Mouse (Mus musculus) liver, postnatal 0 days (tissue): ENCODE results near the gene Rrn3.

Source experiments
- CTCF ChIP-seq: sonication (generic); IDR thresholded peaks from 2 replicates; pipeline ENCODE4 v1.5.1; 2016; ENCODE audit warnings: antibody characterized with exemption, low read depth
- EP300 ChIP-seq: IDR thresholded peaks from 2 replicates; pipeline ENCODE4 v1.6.1; 2016; ENCODE audit warnings: antibody characterized with exemption, low read depth, mild to moderate bottlenecking

- TF ChIP-seq EP300 (no peak), CTCF (no peak)
These were observed 16.3 kb downstream of the Rrn3 start for GRCm38 (mm10) chr16:13796746-13797175.
